Mouse (Mus musculus): ENCODE measurements around the gene Klf1. TPM values are rescaled to one million over a fixed set of nuclear protein-coding genes. Genes with fewer than 3 reads are reported as not detected.

Klf1 gene
- total RNA-seq, 1 experiment from 2014 or later, result 0.27 TPM

DNA sequence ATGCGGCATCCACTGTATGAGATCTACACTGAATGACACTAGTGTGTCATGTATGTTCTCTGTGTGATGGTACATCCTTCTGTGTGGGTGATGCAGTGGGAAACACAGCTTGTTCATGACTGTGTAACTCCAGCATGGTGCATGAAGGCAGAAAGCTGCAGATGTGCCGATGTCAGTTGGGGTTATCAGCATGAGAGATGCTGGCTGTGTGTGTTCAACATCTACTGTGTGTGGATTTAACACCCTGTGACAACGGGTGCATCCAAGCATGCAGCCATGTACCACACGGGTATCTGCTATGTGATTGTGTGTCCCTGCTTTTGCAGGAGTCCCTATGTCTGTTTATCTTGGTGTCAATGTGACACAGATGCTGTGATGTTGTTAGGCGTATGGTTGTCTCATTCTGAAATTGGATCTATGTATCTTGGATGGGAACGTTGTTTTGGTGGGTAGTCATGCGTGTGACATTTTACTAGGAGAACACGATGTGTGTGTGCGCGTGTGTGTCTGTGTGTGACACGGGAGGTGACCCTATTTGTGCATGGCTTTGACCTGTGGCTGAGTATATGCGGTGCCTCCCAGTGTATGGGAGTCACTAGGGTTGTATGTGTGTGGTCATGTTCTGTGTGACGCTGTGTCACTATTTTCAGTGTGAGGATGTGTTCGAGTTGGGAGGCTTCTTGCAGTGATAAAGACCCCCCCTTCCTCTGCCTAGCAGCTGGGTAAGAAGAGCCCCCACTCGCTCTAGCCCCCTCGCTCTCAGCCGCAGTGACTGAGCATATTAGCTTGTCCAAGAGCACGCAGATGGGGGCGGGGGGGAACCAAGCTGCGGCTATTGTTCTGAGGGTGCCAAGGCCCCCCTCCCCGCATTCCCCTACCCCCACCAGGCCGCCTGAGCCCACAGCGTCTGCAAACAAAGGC, 34.6 kb downstream of the Klf1 start:
- no peak for DNase-seq

DNA sequence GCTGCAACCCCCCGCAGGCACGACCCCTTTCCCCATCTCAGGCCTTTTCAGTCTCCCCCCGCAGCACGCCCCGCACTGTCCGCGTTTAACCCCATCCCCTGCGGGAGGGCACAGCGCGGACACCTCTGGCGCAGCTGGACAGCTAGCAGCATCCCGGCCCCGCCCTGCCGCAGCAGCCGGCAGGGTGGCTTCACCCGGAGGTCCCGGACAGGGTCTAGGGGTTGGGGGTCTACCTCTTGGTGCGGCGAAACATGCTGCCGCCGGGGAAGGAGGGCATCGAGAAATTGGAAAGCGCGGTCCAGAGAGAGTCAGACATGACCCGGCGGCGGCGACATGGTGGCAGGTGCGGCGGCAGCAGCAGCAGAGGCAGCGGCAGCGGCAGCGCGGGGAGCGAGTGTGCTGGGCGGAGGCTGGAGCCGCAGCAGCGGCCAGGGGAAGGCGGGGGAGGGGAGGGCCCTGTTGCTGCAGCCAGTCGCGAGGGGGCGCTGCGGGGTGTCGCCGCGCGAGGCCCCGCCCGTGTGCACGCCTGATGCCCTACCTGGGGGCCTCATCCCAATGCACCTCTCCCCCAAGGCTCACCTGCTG, 35.3 kb downstream of the Klf1 start, which contains the start of gene Mast1:
Gene Mast1 (minus strand): TSS at position 398 of the 585 bp plus-strand sequence.
- peak; percentile 75 for DNase-seq

DNA sequence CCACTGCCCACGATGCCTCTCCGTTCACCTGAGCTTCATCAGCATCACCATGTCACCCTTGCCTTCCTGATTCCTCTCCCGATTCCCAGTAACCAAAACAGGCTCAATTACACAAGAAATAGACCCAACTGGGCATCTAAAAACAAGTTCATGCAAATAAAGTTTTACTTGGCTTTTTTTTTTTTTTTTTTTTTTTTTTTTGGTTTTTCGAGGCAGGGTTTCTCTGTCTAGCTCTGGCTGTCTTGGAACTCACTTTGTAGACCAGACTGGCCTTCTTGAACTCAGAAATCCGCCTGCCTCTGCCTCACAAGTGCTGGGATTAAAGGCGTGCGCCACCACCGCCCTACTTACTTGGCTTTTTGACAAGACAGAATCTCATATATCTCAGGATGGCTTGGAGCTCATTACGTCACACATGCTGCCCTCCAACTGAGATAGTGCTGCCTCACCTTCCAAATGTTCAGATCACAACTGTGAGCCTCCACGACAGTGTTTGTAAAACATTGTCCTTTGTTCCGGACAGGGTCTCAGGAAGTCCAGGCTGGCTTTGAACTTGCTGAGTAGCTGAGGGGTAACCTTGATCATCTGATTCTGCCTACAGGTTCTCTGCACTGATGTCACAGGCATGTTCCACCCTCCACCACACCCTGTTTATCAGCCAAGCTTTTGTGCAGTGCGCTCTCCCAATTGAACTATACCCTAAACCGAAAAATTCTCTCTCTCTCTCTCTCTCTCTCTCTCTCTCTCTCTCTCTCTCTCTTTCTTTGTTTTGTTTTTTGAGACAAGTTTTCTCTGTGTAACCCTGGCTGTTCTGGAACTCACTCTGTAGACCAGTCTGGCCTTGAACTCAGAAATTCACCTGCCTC, 36.1 kb downstream of the Klf1 start:
- no peak for DNase-seq

DNA sequence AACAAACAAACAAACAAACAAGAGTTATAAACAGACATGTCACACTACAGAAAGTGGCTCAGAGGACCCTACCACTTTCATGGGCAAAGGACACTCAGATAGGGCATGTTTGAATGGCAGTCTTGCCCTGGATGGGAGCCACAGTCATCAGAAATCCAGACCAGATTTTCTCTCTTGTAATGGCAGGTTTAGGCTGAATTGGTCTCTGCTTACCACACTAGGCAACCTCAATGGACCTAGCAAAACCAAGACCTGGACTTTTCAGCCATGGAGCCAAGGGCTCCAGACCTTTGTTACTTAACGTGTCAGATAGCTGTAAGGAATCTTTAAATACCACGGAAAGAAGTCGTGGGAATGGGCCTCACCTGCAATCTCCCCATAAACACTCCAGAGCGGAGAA, 42.0 kb downstream of the Klf1 start:
- no peak for DNase-seq

DNA sequence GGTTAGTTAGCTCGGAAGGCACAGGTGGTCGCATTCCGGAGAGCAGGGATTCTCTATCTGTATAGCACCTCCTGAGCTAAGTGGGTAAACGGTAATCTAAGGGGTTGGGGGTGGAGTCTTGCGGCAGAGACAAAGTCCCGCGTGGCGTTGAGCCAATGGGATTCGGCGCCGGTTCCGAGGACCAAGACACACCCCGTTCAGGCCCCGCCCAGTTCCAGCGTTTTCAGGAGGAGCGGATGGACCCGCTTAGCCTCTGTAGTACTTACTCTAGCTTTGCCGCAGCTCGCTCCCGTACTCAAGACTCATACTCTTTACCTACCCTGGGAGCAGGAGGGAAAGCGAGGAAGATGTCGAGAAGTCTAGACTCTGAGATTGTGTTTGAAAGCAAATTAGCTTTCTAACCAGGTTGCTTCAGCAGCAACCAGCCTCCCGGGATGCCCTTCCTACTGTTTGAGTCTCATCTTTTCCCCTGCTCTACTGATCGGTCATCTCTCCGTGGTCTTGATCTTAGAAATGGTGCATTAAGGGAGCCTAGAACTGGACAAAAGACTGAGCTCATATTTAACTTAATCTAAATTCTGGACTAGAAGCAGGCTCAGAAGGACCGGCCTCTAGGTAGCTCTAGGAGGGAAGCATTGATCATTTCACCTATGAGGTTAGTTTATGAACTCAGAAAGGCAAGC, 42.9 kb downstream of the Klf1 start:
- DNase-seq, result peak; percentile 38

DNA sequence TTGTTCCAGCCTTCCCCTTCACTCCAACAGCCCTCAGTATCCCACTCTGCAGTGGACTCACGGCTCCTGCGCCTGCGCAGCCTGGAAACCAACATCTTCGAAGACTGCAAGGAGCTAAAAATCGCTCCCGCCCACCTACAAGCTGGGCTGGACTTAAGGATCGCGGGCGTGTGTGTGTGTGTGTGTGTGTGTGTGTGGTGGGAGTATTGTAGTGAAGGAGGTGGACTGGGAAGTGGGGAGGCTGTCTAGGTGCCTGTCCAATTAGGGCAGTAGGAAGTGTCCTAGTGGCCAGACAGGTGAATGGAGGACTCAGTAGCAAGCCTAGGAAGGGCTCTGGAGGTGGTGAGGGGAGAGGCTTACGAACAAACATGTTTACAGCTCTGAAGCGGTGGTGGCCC, 43.5 kb downstream of the Klf1 start:
- DNase-seq, result no peak

DNA sequence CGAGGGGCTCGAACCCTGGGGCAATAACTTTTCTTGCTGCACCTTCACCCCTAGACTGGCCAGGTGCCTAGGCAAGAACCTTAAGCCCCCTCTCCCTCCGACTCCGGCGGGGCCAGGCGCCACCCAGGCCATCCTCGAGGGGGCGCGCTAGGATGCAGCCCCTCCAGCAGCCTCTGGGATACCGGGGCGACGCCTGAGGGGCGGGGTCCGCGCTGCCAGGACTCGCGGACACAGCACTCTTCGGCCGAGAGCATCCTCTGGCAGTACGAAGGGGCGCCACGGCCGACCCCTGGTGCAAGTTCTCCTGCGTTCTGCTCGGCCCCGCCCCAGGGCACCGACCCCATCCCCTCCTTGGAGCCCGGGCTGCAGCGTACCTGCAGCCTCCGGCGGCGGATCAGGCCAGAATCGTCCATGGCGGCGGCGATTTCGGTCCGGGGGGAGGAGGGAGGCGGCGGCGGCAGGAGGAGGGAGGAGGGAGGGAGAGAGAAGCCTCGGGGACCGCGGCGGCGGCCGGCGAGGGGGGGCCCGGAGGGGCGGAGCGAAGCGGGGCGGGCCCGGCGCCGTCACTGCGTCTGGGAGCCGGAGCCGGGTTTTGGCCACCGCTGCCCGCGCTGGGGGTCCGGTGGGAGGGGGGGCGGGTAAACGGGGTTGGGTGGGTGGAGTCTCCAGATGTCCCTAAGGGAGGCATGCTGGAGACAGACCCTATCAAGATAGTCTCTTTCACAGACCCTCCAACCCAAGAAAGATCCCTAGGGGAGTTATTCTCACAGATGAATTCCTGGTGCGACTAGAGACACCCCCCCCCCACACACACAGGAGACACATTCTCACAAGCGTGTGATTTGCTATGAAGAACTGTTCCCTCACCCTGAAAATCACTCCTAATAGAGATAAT, 44.2 kb downstream of the Klf1 start:
- DNase-seq, result no peak

DNA sequence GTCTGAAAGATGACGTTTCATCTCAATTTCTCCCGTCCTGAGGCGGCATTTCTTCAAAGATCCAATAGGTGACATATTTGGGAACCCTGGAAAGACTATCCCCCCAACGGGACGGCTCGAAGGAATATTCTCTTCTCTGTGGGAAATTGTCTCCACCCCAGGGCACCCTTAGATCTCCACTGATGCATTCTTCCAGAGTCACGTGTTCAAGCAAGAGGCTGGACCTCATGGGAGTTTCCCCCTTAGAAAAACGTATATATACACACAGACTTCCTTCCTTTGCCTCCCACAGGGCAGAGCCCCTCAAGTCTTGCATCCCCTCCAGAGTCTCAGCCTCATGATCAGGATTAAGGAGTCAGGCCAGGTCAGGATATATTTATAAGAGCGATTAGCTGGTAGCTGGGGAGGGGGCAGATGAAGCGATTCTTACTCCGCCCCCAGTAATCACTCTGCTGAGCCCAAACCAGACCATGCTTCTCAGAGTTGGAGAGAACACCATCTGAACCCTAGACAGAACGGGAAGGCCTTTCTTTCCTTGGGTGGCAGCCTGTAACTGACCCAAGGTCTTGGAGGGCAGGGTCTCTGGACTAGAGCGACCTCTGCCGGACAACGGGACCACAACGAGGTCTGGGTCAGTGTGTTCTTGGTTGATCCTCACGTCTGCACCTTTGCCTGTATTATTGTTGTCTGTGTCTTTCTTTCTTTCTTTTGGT, 45.0 kb downstream of the Klf1 start, which contains the start of gene Rtbdn:
Gene Rtbdn (plus strand): TSS at position 464 of the 713 bp plus-strand sequence.
- DNase-seq, result no peak

DNA sequence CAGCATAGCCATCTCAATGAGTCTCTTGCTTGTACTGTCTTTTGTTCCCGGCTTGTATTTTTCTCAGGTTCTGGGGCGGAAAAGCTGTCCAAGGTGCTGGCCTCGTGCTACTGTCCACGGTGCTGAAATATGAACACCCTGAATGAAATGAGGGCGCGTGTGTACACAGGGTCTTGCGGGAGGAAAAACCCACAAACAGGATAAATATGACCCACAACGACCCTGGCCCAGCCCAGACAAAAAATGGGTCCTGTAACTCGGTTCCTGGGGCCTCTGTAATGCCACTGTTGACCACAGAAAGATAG, 45.5 kb downstream of the Klf1 start:
- DNase-seq, result peak; percentile 56

DNA sequence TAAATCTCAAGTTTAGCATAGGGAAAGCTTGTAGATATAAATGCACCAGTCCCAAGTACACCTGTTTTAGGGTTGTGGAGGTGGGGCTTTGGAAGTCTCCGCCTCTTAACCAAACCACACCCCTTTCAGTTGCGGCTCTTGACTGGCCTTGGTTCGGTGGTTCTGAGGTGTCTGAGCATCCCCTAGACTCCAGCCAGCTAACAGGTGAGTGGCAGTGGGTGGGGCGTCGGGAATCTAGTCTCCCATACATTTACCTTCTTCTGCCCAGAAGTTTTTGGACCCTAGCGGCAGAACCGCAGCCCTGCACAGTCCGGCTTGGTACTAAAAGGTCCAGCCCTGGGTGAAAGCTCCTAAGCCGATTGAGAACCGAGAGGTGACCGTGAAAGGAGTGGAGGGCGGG, 48.0 kb downstream of the Klf1 start:
- no peak for DNase-seq

DNA sequence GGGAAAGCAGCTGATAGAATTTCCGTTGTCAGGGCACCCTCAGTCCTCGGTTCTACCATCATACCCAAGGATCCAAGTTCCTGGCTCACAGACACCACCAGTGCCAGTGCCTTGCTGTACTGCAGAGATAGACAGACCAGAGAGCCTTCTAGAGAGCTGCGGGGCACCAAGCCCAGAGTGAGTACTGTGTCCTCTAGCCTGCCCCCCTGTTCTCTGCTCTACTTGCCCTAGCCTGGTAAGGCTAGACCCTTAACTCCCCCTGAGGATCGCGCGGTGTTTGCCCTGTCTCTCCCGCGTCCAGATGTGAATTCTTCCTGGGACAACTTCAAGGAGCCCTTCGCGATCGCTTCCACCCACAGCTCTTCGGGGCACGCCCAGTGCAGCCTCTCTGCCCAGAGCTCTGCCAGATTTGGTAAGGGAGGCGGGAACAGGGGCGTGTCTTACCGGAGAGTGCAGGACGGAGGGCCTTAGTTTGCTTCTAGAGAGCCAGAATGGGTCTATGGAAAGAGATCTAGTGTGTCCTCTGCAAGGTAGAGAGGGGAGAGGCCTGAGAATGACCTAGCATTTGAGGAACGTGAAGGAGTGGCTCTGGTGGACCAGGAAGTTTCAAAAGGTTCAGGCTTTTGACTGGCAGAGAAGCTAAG, 51.0 kb downstream of the Klf1 start:
- peak; percentile 71 for DNase-seq

Small RNAs within 50 kb of the gene (microRNA-seq; reads per million reads assigned to microRNA genes)
- gene Gm24197 (0 reads per million in 2 experiments), gene Mir7069 (1.8 to 3.4 reads per million in 2 experiments)

Other genes starting within 250 kb of the Klf1 start
- gene Ier2, start 239.1 kb upstream of the Klf1 start, total RNA-seq (2021), result 19.6 and 22.3 TPM in 2 replicates
- gene Trmt1, start 215.6 kb upstream of the Klf1 start, total RNA-seq (2021), result 75.1 and 83.9 TPM in 2 replicates
- 73.9 and 76.0 TPM in 2 replicates for gene Nacc1, start 214.1 kb upstream of the Klf1 start, total RNA-seq (2021)
- gene Lyl1, start 200.5 kb upstream of the Klf1 start, total RNA-seq (2021), result 3.1 and 3.8 TPM in 2 replicates
- not detected in 2 replicates for gene G430095P16Rik, start 178.9 kb upstream of the Klf1 start, total RNA-seq (2021)
- 87.7 and 111 TPM in 2 replicates for gene Nfix, start 101.6 kb upstream of the Klf1 start, total RNA-seq (2021)
- 11.2 and 11.6 TPM in 2 replicates for gene Dand5, start 79.1 kb upstream of the Klf1 start, total RNA-seq (2021)
- gene Gadd45gip1, start 70.4 kb upstream of the Klf1 start, total RNA-seq (2021), result 55.1 and 59.9 TPM in 2 replicates
- 116 and 120 TPM in 2 replicates for gene Rad23a, start 61.3 kb upstream of the Klf1 start, total RNA-seq (2021)
- 489 and 566 TPM in 2 replicates for gene Calr, start 55.0 kb upstream of the Klf1 start, total RNA-seq (2021)
- 62.3 and 67.2 TPM in 2 replicates for gene Farsa, start 44.9 kb upstream of the Klf1 start, total RNA-seq (2021)
- gene Syce2, start 29.8 kb upstream of the Klf1 start, total RNA-seq (2021), result 10.6 and 13.9 TPM in 2 replicates
- gene Gcdh, start 8.0 kb upstream of the Klf1 start, total RNA-seq (2021), result 47.7 and 59.5 TPM in 2 replicates
- 13.6 and 14.6 TPM in 2 replicates for gene Dnase2a, start 6.6 kb downstream of the Klf1 start, total RNA-seq (2021)
- gene Mast1, start 35.4 kb downstream of the Klf1 start, total RNA-seq (2021), result 1.3 and 3.0 TPM in 2 replicates
- not detected in 2 replicates for gene Rtbdn, start 45.1 kb downstream of the Klf1 start, total RNA-seq (2021)
- 4.4 TPM in 1 of 2 replicates, not detected in the other for gene Gm49661, start 67.5 kb downstream of the Klf1 start, total RNA-seq (2021)
- 496 and 624 TPM in 2 replicates for gene Prdx2, start 67.7 kb downstream of the Klf1 start, total RNA-seq (2021)
- gene Rnaseh2a, start 67.8 kb downstream of the Klf1 start, total RNA-seq (2021), result 101 and 159 TPM in 2 replicates
- 32.8 and 33.2 TPM in 2 replicates for gene Junb, start 76.8 kb downstream of the Klf1 start, total RNA-seq (2021)
- 7.7 and 10.8 TPM in 2 replicates for gene Hook2, start 88.7 kb downstream of the Klf1 start, total RNA-seq (2021)
- not detected in 2 replicates for gene Best2, start 112.6 kb downstream of the Klf1 start, total RNA-seq (2021)
- gene Asna1, start 123.4 kb downstream of the Klf1 start, total RNA-seq (2021), result 95.0 and 105 TPM in 2 replicates
- gene Trir, start 124.9 kb downstream of the Klf1 start, total RNA-seq (2021), result 152 and 164 TPM in 2 replicates
- 71.1 and 78.3 TPM in 2 replicates for gene Tnpo2, start 135.0 kb downstream of the Klf1 start, total RNA-seq (2021)
- 17.7 and 21.7 TPM in 2 replicates for gene Fbxw9, start 158.1 kb downstream of the Klf1 start, total RNA-seq (2021)
- gene Gm5741, start 166.1 kb downstream of the Klf1 start, total RNA-seq (2021), result not detected in 2 replicates
- 25.8 and 36.9 TPM in 2 replicates for gene Dhps, start 169.8 kb downstream of the Klf1 start, total RNA-seq (2021)
- gene Wdr83os, start 178.8 kb downstream of the Klf1 start, total RNA-seq (2021), result 86.5 and 108 TPM in 2 replicates
- 22.7 and 29.2 TPM in 2 replicates for gene Wdr83, start 179.4 kb downstream of the Klf1 start, total RNA-seq (2021)
- 54.3 and 58.5 TPM in 2 replicates for gene Man2b1, start 181.3 kb downstream of the Klf1 start, total RNA-seq (2021)
- gene Zfp791, start 221.2 kb downstream of the Klf1 start, total RNA-seq (2021), result 1.5 and 2.4 TPM in 2 replicates
- not detected in 2 replicates for gene Cks1brt, start 250.0 kb downstream of the Klf1 start, total RNA-seq (2021)